Mouse (Mus musculus) frontal cortex, postnatal 25 days (tissue): Measurements from ENCODE around the gene Cox7a2.
A peak's percentile ranks its signal among the peaks of the same experiment; 100 is the strongest.

Experiments
- DNase-seq, 2 experiments: peaks; one replicate each; pipeline ENCODE4 v3.0.0; 2022; ENCODE audit warnings: low spot score in 2 of 2

Gene Cox7a2

GRCm38 (mm10) chr9:79759385-79760005 lies at the start of gene Cox7a2:
Cox7a2 (minus strand) TSS chr9:79759878.
- peak; percentile 85 to 89 for DNase-seq

GRCm38 (mm10) chr9:79809411-79809810 lies 49.7 kb upstream of the Cox7a2 start:
- no peak for DNase-seq

GRCm38 (mm10) chr9:79807178-79807577 lies 47.5 kb upstream of the Cox7a2 start:
- DNase-seq = no peak

GRCm38 (mm10) chr9:79806317-79807075 lies 46.8 kb upstream of the Cox7a2 start:
- DNase-seq = no peak

- DNase-seq = no peak
These were observed 45.7 kb upstream of the Cox7a2 start for GRCm38 (mm10) chr9:79805426-79805825.

- no peak for DNase-seq
These were observed 36.9 kb upstream of the Cox7a2 start for GRCm38 (mm10) chr9:79796461-79797135.

- DNase-seq = no peak
These were observed 35.4 kb upstream of the Cox7a2 start for GRCm38 (mm10) chr9:79795076-79795475.

- DNase-seq = peak; percentile 75 to 89
These were observed 33.5 kb upstream of the Cox7a2 start, which contains the start of gene Tmem30a for GRCm38 (mm10) chr9:79792841-79793835. Tmem30a (minus strand) TSS chr9:79793507.

- no peak for DNase-seq
These were observed 26.1 kb upstream of the Cox7a2 start for GRCm38 (mm10) chr9:79785794-79786085.

GRCm38 (mm10) chr9:79784934-79785793 lies 25.5 kb upstream of the Cox7a2 start:
- no peak for DNase-seq

- no peak for DNase-seq
These were observed 24.8 kb upstream of the Cox7a2 start for GRCm38 (mm10) chr9:79784439-79784838.

GRCm38 (mm10) chr9:79779354-79779753 lies 19.7 kb upstream of the Cox7a2 start:
- DNase-seq = no peak

- DNase-seq = no peak
These were observed 7.4 kb upstream of the Cox7a2 start for GRCm38 (mm10) chr9:79766991-79767545.

- DNase-seq = no peak
These were observed 5.7 kb upstream of the Cox7a2 start for GRCm38 (mm10) chr9:79765329-79765728.

- DNase-seq = no peak
These were observed 2.8 kb upstream of the Cox7a2 start for GRCm38 (mm10) chr9:79762519-79762918.

GRCm38 (mm10) chr9:79760076-79760475 lies 398 bp upstream of the Cox7a2 start:
- no peak for DNase-seq

- no peak for DNase-seq
These were observed 4.4 kb downstream of the Cox7a2 start for GRCm38 (mm10) chr9:79755311-79755710.

GRCm38 (mm10) chr9:79751846-79752245 lies 7.8 kb downstream of the Cox7a2 start:
- DNase-seq = no peak

- DNase-seq = no peak
These were observed 9.0 kb downstream of the Cox7a2 start for GRCm38 (mm10) chr9:79750709-79751108.

- no peak for DNase-seq
These were observed 14.6 kb downstream of the Cox7a2 start for GRCm38 (mm10) chr9:79745036-79745435.
